Mouse (Mus musculus): ENCODE measurements around the gene Scaf8.

- TF ChIP-seq CTCF (IDR thresholded peaks at IDR 0.05; ENCODE audit: low read depth, low read length) (no peak), POLR2A (IDR thresholded peaks at IDR 0.05; ENCODE audit: insufficient read depth, low read length) (no peak), EP300 (IDR thresholded peaks at IDR 0.05; ENCODE audit: insufficient read depth, low read depth, low read length) (no peak)
Observed at GRCm38 (mm10) chr17:3218364-3218763, 103.6 kb downstream of the Scaf8 start.

Data from ES-Bruce4 (cell line).